Mouse (Mus musculus) MEL-GATA-1-ER (cell line): ENCODE results near the gene Aen.
A peak's percentile ranks its signal among the peaks of the same experiment; 100 is the strongest.

Experiments used
- DNase-seq: peaks from one replicate; pipeline ENCODE4 v3.0.0-alpha.2; 2012; ENCODE audit warnings: low read depth; ENCODE audit errors: extremely low read depth

Aen gene

DNA sequence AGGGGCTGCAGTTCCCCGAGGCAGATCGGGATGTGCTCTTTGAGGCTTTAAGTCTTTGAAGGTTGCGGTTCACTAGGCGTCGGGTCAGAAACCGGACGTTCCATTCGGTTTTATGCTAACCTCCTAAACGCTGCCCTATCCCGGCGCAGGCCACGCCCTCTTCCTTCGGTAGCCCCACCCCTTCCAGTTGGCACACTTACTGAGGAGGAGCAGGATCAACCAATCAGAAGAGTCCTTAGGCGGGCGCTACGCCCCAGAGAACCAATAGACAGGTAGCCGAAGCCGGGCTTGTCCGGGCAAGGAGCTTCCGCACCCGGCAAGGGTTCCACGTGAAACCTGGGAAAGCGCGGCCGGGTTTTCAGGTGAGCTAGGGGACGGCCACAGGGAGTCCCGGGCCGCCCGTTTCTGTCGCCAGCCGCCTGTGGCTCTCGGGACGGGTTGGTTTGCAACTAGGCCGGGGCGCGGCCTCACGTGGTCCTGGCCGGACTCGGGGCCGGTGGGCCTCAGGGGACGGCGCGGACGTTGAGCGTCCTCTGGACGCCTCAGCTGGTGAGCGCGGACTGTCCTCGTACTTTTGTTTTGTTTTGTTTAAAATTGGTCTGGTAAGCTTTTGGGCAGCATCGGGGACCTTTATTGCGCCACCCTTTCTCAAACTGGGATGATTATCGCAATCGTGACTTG is at the start of gene Aen:
Aen (plus strand) TSS at position 202 of the 681 bp plus-strand sequence.
- peak; percentile 98 for DNase-seq

- DNase-seq = no peak
Measured at GRCm38 (mm10) chr7:78846066-78846716, 49.5 kb upstream of the Aen start.

GRCm38 (mm10) chr7:78846737-78847434 is 48.8 kb upstream of the Aen start, which contains the start of gene Det1:
Gene Det1 (minus strand): TSS chr7:78847263.
- peak; percentile 79 for DNase-seq

- DNase-seq = no peak
Measured at GRCm38 (mm10) chr7:78854051-78854450, 41.6 kb upstream of the Aen start.

GRCm38 (mm10) chr7:78855044-78855655 is 40.5 kb upstream of the Aen start:
- DNase-seq = no peak

- no peak for DNase-seq
Measured at GRCm38 (mm10) chr7:78863796-78864445, 31.7 kb upstream of the Aen start.

DNA sequence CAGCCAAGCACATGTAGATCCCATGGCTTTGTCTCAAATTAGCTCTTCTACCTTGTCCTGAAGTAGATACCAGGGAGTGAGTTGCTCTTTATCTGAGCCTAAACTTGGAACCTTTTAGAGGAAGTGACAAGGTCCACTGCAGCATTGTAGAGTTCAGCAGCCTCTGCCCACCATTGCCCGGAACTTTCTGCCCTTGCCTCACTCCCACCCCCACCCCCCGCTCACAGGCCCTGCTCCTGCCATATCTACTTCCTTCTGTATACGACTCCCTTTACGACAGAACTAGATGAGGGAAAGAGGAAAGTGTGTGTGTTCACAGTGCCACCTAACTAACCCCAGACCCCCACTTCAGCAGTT is 31.2 kb upstream of the Aen start:
- DNase-seq = no peak

- no peak for DNase-seq
Measured at GRCm38 (mm10) chr7:78865212-78865949, 30.3 kb upstream of the Aen start.

DNA sequence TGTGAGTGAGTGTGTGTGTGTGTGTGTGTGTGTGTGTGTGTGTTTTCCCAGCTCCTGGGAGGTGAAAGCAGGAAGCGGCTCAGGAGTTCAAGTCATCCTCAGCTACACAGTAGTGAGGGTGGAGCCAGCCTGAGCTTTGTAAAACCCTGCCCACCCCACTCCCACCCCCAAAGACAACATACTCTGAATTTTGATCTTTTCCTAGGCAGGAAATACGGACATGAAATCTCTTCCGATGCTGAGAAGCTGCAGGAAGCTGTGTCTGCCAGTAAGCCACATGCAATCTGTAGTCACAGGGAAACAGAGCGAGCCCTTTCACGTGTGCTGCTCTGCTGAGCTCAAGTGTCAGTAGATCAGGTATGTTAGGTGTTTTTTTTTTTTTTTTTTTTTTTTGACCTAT is 26.9 kb upstream of the Aen start:
- DNase-seq = no peak

DNA sequence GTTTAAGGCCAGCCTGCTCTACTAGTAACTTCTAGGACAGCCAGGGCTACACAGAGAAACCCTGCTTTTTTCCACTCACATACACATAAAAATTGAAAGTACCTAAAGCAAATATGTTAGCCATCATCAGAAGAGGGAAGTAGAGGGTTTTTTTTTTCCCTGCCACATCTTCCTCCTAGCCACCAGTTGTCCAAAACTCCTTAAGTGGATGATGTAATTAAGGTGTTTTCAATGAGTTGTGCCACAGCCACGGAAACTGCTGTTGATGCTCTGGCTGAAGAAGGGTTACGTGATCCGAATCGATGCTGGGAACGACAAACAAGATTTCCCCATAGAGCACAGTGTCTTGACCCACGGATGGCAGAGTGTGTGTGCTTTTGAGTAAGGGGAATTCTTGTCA is 23.3 kb upstream of the Aen start:
- no peak for DNase-seq

GRCm38 (mm10) chr7:78872831-78873230 is 22.8 kb upstream of the Aen start:
- no peak for DNase-seq

DNA sequence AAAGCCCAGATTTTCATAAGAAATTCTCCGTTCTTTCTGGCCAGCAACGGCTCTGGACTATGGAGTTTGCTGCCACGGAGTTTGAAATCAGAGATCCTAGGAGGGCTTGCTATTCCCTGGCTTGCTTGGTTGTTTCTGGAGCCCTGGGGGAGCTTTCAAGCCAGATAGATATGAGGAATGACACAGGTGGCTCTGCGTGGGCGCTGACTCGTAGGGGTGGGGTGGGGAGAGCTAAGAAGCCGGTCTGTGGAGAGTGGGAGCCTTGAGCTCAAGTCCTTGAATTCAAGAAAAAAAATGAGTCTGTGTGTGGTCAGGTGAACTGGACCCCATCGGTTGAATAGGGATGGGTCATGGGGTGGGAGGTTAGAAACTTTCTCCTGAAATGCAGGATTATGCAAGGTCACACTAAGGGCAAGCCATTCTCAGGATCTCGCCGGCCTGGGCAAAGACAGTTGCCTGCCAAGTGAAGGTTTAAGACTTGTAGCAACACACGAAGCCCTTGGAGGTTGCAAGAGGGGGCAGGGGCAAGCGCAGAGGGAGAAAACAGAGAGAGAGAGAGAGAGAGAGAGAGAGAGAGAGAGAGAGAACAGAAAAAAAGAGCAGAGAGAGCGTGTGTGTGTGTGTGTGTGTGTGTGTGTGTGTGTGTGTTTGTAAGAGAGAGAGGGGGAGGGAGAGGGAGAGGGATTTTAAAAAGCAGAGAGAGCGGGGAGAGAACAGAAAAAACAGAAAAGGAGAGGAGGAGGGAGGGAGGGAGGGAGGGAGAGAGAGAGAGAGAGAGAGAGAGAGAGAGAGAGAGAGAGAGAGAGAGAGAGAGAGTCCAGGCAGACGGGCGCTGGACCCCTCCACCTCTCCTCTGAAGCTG is 13.8 kb upstream of the Aen start:
- no peak for DNase-seq

GRCm38 (mm10) chr7:78882469-78882837 is 13.2 kb upstream of the Aen start:
- DNase-seq = no peak

DNA sequence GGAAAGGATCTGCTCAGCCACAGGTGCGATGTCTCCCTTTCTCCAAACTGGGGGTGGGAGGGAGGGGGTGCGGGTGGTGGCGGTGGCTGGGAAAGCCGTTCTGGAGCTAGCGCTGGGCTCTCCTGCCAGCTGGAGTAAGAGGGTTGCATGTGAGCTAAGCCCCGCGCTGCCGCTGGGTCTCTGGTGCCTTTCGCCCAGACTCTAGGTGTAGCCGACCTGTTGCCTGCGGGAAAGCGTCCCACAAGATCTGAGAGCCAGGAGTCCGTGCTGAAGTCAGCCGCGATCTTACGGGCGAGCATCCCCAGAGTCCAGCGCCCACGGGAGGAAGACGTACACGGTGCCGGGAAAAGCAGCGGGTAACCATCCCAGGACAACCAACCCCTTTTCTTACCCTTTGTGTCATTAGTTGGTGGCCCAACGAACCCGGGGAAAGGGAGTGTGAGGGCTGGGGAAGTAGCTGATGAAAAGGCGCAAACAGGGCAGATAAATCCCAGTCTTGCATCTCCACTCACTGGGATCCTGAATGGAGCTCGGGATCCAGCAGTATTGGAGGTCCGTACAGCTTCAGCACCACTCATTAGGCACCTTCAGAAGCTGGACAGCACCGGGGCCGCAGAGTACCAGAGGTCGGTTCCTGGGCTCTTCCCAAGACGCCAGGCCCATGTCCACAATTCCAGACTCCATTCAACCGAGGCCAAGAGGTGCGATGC is 12.5 kb upstream of the Aen start:
- no peak for DNase-seq

DNA sequence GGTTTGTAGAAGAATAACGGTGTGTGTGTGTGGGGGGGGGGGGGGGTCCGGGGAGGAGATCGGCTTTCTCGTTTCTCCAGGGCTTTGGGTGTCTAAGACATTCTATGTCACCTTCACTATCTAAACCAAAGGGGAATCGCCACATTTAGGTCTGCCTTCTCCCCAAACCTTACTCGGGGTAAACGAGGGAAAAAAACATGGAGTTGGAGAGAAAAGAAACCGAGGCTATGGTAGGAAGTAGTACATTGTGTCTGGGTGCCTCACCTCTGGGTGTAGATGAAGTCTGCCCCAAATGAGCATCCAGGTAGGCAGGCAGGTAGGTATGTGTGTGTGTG is 12.0 kb upstream of the Aen start:
- DNase-seq = no peak

DNA sequence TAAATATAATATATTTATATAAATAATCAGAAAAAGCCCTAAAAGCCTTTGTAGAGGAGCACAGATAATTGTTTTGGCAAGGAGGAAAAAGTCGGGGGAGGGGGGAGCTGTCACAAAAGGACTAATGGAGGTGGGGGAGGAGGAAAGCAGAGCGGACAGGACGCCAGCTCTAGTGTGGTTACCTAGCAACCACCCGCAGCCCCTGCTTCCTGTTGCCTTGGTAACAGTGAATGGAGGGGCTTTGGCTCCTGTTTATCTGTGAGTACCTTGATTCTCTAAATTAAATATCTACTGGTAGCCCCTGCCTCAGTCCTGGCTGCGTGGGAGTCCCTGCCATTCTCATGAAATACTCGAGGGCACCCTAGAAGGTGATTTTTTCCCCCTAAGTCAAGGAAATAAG is 11.5 kb upstream of the Aen start:
- DNase-seq = no peak

GRCm38 (mm10) chr7:78885404-78885803 is 10.2 kb upstream of the Aen start:
- DNase-seq = no peak

DNA sequence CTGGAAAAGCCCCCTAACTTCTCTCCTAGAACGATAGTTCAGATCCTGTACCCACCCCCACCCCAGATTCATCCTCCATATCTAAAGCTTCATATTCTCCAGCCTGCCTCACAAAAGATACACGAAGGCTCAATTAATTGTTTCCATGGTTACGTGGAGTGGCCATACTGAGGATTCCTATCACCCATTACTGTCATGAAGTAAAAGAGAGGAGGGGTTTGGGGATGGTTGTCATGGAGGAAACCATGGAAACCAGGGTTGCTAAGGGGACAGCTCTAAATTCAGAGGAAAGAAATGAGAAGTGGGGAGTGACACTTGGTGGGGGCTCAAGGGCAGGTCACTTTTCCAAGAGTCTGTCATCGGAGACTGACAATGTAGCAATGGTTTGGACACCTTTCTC is 9.2 kb upstream of the Aen start:
- DNase-seq = no peak

DNA sequence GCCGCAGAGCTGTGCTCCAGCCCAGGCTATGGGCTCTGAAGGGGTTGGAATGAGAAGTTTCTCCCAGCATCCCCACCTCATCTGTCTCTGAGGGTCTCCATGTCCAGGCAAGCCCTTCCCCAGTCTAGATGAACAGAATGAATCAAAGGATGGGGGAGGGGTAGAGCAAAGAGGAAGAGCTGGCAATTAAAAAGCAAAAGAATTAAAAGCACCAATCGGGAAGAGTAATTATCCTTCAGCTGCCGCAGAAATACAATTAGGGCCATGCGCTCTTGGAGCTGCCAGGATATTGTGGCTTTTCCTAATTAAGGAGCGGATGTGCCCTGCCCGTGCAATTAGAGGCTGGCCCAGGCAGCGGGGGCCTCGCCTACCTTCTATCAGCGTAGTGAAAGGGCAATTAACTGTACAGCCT is 8.2 kb upstream of the Aen start:
- DNase-seq = no peak

DNA sequence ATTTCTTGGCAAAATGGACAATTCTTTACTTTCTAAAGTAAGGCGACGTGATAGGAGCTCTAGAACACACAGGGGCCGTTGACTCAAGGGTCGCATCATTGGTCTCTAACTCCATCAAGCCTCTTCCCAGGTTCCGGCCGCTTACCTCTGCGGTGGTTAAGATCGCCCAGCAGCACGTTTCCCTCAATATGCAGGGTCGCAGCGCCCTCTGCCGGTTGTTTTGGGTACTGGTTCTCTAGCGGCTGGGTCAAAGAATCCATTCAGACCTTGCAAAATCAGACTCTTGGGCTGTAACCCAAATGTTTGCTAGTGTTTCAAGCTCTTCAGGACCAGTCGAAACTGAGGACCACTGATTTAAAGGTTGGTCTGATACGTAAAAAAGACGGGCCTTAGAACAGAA is 5.0 kb upstream of the Aen start:
- no peak for DNase-seq
